Mouse (Mus musculus): ENCODE measurements at regions not wholly inside any gene's neighbourhood (a gene's known extent, or its start where the extent isn't known, plus 50 kb on each side); places are given as distances from the start of the nearest gene placed in this dataset.

DNA sequence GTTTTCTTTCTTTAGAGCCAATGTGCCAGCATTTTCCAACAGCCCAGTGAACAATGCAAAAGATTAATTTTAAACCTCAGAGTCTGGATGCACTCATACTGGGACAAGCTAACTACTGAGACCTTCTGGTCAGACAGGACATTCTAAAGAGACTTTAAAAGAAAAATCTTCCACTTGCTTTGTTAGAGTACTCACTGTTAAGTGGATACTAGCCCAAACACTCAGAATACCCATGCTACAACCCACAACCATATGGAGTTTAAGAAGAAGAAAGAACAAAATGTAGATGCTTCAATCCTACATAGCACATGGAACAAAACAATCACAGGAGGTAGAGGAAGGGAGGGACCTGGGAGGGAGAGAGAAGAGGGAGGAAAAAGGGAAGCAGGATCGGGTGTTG, 167.3 kb upstream of the Slc35b3 start:
- DNase-seq (ENCODE audit: low spot score) = no peak

- DNase-seq (ENCODE audit: low spot score) = no peak
Measured at GRCm38 (mm10) chr13:39092058-39092457, 131.4 kb upstream of the Slc35b3 start.

DNA sequence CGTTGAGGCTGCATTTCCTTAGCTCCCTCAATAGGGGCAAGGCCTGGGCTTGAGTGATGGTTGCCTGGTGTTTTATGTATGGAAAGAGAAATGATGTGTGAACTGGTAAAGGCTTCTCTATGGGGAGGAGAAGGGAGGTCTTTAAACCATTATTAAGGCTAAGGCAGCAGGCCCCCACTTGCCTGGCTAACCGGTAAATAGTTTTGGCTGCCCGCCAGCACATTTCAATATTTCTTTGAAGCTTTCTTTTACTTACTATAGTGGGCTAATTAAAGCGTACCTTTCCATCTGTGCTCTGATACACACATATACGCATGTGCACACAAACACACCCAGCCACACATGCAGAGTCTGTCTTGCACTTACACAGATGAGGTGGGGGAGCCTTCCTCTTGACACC, 123.9 kb upstream of the Slc35b3 start:
- no peak for DNase-seq (ENCODE audit: low spot score)

DNA sequence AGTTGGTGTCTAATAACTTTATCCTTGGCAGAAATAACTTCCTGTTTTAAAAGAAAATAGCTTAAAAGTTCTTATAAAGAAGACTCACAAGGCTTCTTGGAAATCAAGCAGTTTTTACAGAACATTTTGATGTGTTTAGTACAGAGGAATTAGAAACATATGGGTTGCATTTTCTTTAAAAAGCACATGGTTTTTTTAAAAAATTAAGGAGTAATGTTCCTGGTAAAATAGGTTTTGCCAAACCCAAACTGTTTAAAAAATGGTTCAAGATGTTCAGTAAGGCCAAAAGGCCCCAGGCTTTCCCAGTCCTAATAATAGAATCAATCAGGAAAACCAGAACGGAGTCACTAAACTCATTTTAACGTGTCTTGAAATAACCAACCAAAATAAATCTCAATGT, 113.5 kb upstream of the Slc35b3 start:
- no peak for DNase-seq (ENCODE audit: low spot score)

DNA sequence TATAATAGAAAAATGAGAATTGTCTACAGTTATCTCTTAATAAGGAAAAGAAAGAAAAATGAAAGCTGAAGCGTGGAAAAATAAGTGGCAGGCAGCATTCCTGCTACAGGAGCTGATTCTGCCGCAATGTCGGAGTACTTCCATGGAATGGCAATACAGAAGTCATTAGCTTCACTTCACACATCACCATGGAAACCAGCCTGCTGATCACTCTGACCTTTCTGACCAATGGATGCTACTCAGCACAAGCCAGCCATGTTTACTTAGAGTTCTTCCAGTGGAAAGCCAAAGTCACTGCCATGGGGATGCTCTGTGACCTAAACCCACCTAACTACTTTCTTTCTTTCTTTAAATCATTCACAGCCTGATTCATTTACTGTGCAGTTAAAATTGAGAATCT, 71.6 kb upstream of the Slc35b3 start:
- no peak for DNase-seq (ENCODE audit: low spot score)

- DNase-seq (ENCODE audit: low spot score) = no peak
Measured at GRCm38 (mm10) chr13:39020168-39020567, 59.5 kb upstream of the Slc35b3 start.

DNA sequence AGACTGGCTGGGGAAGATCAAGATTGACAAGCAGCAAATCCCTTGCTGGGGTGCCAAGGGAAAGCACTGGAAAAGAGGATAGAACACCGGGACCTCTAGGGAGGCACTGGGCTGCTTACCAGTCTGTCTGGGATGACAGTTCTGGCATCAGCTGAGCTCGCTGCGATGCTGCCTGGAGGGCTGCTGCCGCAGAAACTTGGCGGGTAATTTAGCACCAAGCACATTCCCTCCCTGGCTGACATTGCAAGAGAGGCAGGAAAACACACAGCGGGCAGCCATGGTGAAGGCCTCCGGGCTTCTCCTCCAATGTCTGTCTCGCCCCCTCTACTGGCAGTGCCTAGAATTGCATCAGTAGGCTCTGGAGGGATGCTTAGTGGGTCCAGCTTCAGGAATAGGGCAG, 51.0 kb upstream of the Slc35b3 start:
- peak; percentile 52 for DNase-seq (ENCODE audit: low spot score)
